Mouse (Mus musculus) forebrain, embryonic 12.5 days (tissue): ENCODE measurements at regions not wholly inside any gene's neighbourhood (a gene's known extent, or its start where the extent isn't known, plus 50 kb on each side); places are given as distances from the start of the nearest gene placed in this dataset.
A peak's percentile ranks its signal among the peaks of the same experiment; 100 is the strongest.

Experiments used
- ATAC-seq: fragments of 200-750 bp; cut with Nextera tagmentation; 2 replicates; pipeline ENCODE4 v1.8.0; 2017; ENCODE audit warnings: moderate TSS enrichment; ENCODE audit not compliant: low FRiP score
- H3K27ac ChIP-seq: fragments of 300-500 bp; sonication (generic); 2 replicates; pipeline ENCODE4 v1.5.1; 2016; ENCODE audit warnings: mild to moderate bottlenecking
- H3K27me3 ChIP-seq: fragments of 300-500 bp; sonication (generic); 2 replicates; pipeline ENCODE4 v1.6.1; 2016; ENCODE audit warnings: mild to moderate bottlenecking
- H3K36me3 ChIP-seq: fragments of 300-500 bp; sonication (generic); replicated peaks from 2 replicates; pipeline ENCODE4 v1.6.1; 2016; ENCODE audit warnings: mild to moderate bottlenecking
- H3K4me1 ChIP-seq: fragments of 300-500 bp; sonication (generic); 2 replicates; pipeline ENCODE4 v1.6.1; 2016
- H3K4me2 ChIP-seq: fragments of 300-500 bp; sonication (generic); 2 replicates; pipeline ENCODE4 v1.6.1; 2016; ENCODE audit warnings: mild to moderate bottlenecking, moderate library complexity
- H3K4me3 ChIP-seq: fragments of 300-500 bp; sonication (generic); replicated peaks from 2 replicates; pipeline ENCODE4 v1.5.1; 2016; ENCODE audit warnings: mild to moderate bottlenecking
- H3K9ac ChIP-seq: fragments of 300-500 bp; sonication (generic); 2 replicates; pipeline ENCODE4 v1.6.1; 2016; ENCODE audit warnings: mild to moderate bottlenecking
- H3K9me3 ChIP-seq: fragments of 300-500 bp; sonication (generic); 2 replicates; pipeline ENCODE4 v1.6.1; 2016
- WGBS: fragments of 180-500 bp; shearing (Covaris S2); methylation state at CpG from one replicate; pipeline ENCODE4 v1.1.7; 2016; 5-methylcytosine and 5-hydroxymethylcytosine counted together

DNA sequence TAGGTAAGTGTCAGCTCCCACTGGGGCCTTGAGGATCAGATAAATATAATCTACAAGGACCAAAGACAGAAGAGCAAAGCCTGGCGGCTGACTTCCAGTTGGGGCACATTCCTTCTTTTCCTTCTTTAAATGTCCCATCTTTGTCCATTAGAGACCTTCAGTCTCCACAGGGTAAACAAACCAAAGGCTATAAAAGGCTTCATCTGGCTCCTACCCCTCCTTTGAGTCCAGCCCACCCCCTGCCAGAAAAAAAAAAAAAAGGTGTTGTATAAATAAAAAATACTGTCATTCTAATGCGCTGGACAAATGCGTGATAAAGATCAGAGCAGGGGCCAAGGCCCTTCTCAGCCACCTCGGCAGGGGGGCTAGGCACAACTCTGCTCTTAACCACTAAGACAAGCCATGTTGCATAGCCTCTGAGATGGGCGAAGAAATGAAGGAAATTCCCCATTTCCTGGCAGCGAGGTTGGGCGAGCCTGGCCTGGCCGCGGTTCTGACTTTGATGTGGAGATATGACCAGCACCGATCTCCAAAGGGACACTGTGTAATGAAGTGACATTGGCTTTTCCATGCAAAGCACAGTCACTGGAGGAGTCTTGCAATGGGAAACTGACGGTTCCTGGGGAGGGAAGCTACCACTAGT, 492.0 kb downstream of the Med13l start:
- no peaks in the 10 kb centered on the region for H3K9me3 ChIP-seq
- H3K9ac ChIP-seq: no peak overlapping the region
- H3K4me3 ChIP-seq: no peak overlapping the region
- peaks cover 13% of the 10 kb centered on the region for H3K4me1 ChIP-seq
- no peak for ATAC-seq
- no peak overlapping the region for H3K4me2 ChIP-seq
- peaks cover 28% of the 10 kb centered on the region for H3K27me3 ChIP-seq
- H3K27ac ChIP-seq: no peak overlapping the region
- no peaks in the 10 kb centered on the region for H3K36me3 ChIP-seq
- WGBS: 77% methylated on average over 11 of the region's 11 CpGs

DNA sequence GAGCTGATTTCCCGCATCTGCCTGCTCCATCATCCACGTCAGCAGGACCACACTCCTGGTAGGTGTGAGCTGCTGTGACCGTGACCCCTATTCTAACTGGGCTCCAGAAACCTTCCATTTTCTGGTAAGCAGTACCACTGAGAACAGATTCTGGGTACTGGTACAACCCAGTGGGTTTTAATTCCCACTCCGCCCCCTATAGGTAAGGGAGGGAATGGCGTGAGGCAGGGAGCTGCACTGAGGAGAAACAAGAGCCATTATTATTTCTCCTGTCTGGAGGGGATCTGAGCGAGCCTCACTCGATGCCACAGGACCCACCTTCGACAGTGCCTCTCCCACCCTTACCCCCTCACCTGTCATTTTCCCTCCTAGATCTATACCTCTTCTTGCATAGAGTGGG, 493.3 kb downstream of the Med13l start:
- Histone ChIP-seq H3K4me1 (peaks cover 10% of the 10 kb centered on the region), H3K36me3 (no peaks in the 10 kb centered on the region), H3K9me3 (no peaks in the 10 kb centered on the region), H3K4me2 (no peak overlapping the region), H3K27me3 (peaks cover 29% of the 10 kb centered on the region), H3K4me3 (no peak overlapping the region), H3K9ac (no peak overlapping the region), H3K27ac (no peak overlapping the region)
- ATAC-seq: no peak
- WGBS: 91% methylated on average over 8 of the region's 8 CpGs

DNA sequence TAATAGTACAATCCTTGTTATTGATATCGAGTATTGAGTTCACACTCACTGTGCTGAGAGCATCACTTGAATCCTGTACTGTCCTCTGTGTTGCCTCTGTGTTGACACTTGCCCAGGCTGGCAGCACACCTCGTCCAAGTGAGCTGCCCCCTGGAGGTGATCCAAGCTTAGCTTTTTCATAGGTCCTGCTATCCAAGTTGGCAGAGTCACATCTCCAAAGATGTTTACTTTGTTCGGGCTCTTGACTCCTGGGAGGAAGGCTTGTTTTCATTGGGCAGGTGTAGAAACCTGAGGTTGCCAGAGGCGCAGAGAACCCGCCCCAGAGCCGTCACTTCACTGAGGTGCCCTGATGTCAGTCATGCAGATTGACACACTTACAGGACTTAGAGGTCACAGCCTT, 493.9 kb downstream of the Med13l start:
- Histone ChIP-seq H3K9me3 (no peaks in the 10 kb centered on the region), H3K4me3 (no peak overlapping the region), H3K27ac (no peak overlapping the region), H3K4me1 (peaks cover 10% of the 10 kb centered on the region), H3K4me2 (no peak overlapping the region), H3K27me3 (peaks cover 32% of the 10 kb centered on the region), H3K9ac (no peak overlapping the region), H3K36me3 (no peaks in the 10 kb centered on the region)
- no peak for ATAC-seq
- WGBS: 64% methylated on average over 6 of the region's 6 CpGs

GRCm38 (mm10) chr5:119055430-119055829, 495.0 kb downstream of the Med13l start:
- H3K4me1 ChIP-seq: peaks cover 10% of the 10 kb centered on the region
- H3K36me3 ChIP-seq: no peaks in the 10 kb centered on the region
- 2% methylated on average over 12 of the region's 12 CpGs for WGBS
- no peak overlapping the region for H3K27ac ChIP-seq
- H3K4me3 ChIP-seq: no peak overlapping the region
- no peak for ATAC-seq
- H3K9ac ChIP-seq: no peak overlapping the region
- peaks cover 39% of the 10 kb centered on the region for H3K27me3 ChIP-seq
- no peaks in the 10 kb centered on the region for H3K9me3 ChIP-seq
- peak overlapping the region; percentile 6; the same call in 1 of the 2 replicates for H3K4me2 ChIP-seq

DNA sequence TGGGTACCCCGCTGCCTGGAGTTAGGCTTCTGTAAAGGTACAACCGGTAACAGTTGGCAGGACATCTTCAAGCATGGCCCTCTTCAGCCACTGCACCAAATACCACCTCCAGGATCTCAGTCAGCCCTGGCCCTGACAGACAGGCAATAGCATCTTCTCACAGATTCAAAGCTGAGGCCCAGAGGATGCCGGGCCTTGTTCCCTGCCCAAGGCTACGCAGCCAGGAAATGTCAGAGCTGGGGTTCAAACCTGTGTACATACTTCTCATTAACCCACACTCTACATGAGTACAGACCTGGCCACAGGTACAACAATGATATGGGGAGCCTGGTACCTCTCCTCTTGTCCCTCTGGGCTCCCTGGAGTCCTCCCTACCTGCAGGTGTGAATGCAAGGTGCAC, 497.3 kb downstream of the Med13l start:
- ATAC-seq: no peak
- peaks cover 43% of the 10 kb centered on the region for H3K27me3 ChIP-seq

GRCm38 (mm10) chr5:119058231-119058851, 497.9 kb downstream of the Med13l start:
- Histone ChIP-seq H3K4me1 (peaks cover 16% of the 10 kb centered on the region), H3K9me3 (no peaks in the 10 kb centered on the region), H3K9ac (no peak overlapping the region), H3K36me3 (no peaks in the 10 kb centered on the region), H3K4me3 (no peak overlapping the region), H3K27ac (no peak overlapping the region), H3K27me3 (peaks cover 43% of the 10 kb centered on the region), H3K4me2 (no peak overlapping the region)
- no peak for ATAC-seq
- 72% methylated on average over 10 of the region's 10 CpGs for WGBS

More for the DNA sequence above, 497.3 kb downstream of the Med13l start:
- Histone ChIP-seq H3K36me3 (no peaks in the 10 kb centered on the region), H3K27ac (no peak overlapping the region), H3K9me3 (no peaks in the 10 kb centered on the region), H3K4me1 (peaks cover 16% of the 10 kb centered on the region), H3K4me2 (no peak overlapping the region), H3K9ac (no peak overlapping the region), H3K4me3 (no peak overlapping the region)
- 84% methylated on average over 4 of the region's 4 CpGs for WGBS

DNA sequence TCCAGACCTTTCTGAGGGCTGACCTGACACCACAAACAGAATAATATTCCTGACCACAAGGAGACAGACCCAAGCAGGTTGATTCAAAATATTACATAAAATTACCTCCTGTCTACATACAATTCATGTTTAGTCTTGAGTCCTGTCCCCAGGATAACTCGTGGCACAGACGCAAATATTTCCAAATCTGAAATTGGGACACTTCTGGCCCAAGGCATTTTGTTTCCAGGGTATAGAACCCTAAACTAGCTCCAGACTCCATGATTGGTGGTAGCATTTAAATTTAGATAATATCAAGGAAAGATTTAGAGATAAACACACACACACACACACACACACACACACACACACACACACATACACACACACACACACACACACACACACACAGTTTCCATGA, 498.7 kb downstream of the Med13l start:
- Histone ChIP-seq H3K9ac (no peak overlapping the region), H3K9me3 (no peaks in the 10 kb centered on the region), H3K27ac (no peak overlapping the region), H3K27me3 (peaks cover 41% of the 10 kb centered on the region), H3K4me2 (no peak overlapping the region), H3K36me3 (no peaks in the 10 kb centered on the region), H3K4me1 (peaks cover 16% of the 10 kb centered on the region), H3K4me3 (no peak overlapping the region)
- ATAC-seq: no peak
- WGBS: 92% methylated on average over 2 of the region's 2 CpGs

GRCm38 (mm10) chr5:119060886-119061285, 500.4 kb downstream of the Med13l start:
- no peak for ATAC-seq
- no peaks in the 10 kb centered on the region for H3K9me3 ChIP-seq
- no peaks in the 10 kb centered on the region for H3K36me3 ChIP-seq
- peaks cover 5% of the 10 kb centered on the region; the same call in 1 of the 2 replicates for H3K4me1 ChIP-seq
- 11% methylated on average over 4 of the region's 4 CpGs for WGBS
- no peak overlapping the region for H3K4me3 ChIP-seq
- no peak overlapping the region for H3K27ac ChIP-seq
- no peak overlapping the region for H3K9ac ChIP-seq
- H3K27me3 ChIP-seq: peaks cover 27% of the 10 kb centered on the region; the same call in 1 of the 2 replicates
- no peak overlapping the region for H3K4me2 ChIP-seq

- Histone ChIP-seq H3K4me3 (no peak overlapping the region), H3K27me3 (0 out of 2 replicates have a peak, but pooled peaks cover 16% of the 10 kb centered on the region), H3K9ac (no peak overlapping the region), H3K36me3 (no peaks in the 10 kb centered on the region), H3K27ac (no peak overlapping the region), H3K4me2 (no peak overlapping the region), H3K9me3 (no peaks in the 10 kb centered on the region), H3K4me1 (peaks cover 5% of the 10 kb centered on the region; the same call in 1 of the 2 replicates)
- no peak for ATAC-seq
- WGBS: 79% methylated on average over 11 of the region's 11 CpGs
Measured at GRCm38 (mm10) chr5:119062478-119062877, 502.0 kb downstream of the Med13l start.

- Histone ChIP-seq H3K4me3 (no peak overlapping the region), H3K36me3 (no peaks in the 10 kb centered on the region), H3K9me3 (no peaks in the 10 kb centered on the region), H3K27me3 (0 out of 2 replicates have a peak, but pooled peaks cover 7% of the 10 kb centered on the region), H3K4me2 (no peak overlapping the region), H3K4me1 (no peaks in the 10 kb centered on the region), H3K9ac (no peak overlapping the region), H3K27ac (no peak overlapping the region)
- WGBS: 86% methylated on average over 6 of the region's 6 CpGs
- no peak for ATAC-seq
Measured at GRCm38 (mm10) chr5:119066666-119067065, 506.2 kb downstream of the Med13l start.

GRCm38 (mm10) chr5:119069765-119070333, 509.4 kb downstream of the Med13l start:
- no peak for ATAC-seq
- no peak overlapping the region for H3K4me2 ChIP-seq

DNA sequence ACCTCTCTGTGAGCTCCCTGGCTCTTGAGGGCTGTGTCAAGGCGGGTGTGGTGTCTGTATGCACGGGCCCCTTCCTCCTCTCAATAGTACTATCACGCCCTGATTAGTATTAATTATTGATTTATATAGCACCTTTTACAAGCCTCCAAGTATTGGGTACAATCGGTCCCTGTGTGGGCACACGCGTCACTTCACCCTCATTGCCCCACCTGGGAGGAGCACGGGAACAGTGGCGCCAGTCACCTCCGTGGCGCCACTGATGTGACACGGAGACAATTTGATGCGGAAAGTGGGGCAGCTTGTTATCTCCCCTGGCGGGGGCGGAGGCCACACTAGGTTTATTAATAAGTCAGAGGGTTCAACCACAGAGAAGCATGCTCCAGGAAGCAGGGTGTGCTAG, 512.2 kb downstream of the Med13l start:
- H3K4me1 ChIP-seq: no peaks in the 10 kb centered on the region
- H3K9me3 ChIP-seq: no peaks in the 10 kb centered on the region
- H3K27ac ChIP-seq: no peak overlapping the region
- no peak overlapping the region for H3K9ac ChIP-seq
- no peak overlapping the region for H3K4me3 ChIP-seq
- no peak for ATAC-seq
- 92% methylated on average over 14 of the region's 14 CpGs for WGBS
- H3K27me3 ChIP-seq: 0 out of 2 replicates have a peak, but pooled peaks cover 3% of the 10 kb centered on the region
- no peak overlapping the region for H3K4me2 ChIP-seq
- no peaks in the 10 kb centered on the region for H3K36me3 ChIP-seq

More at GRCm38 (mm10) chr5:119069765-119070333, 509.4 kb downstream of the Med13l start:
- 81% methylated on average over 10 of the region's 10 CpGs for WGBS
- H3K9ac ChIP-seq: no peak overlapping the region
- H3K27ac ChIP-seq: no peak overlapping the region
- no peaks in the 10 kb centered on the region for H3K4me1 ChIP-seq
- no peaks in the 10 kb centered on the region for H3K36me3 ChIP-seq
- no peaks in the 10 kb centered on the region for H3K9me3 ChIP-seq
- H3K27me3 ChIP-seq: 0 out of 2 replicates have a peak, but pooled peaks cover 3% of the 10 kb centered on the region
- H3K4me3 ChIP-seq: no peak overlapping the region
